Mouse (Mus musculus) R1 (cell line): ENCODE data around the gene Fgfr2.

Experiments
- DNase-seq: peaks from one replicate; pipeline ENCODE4 v3.0.0-alpha.2; 2018; ENCODE audit warnings: low read depth, low spot score

Fgfr2 gene

DNA sequence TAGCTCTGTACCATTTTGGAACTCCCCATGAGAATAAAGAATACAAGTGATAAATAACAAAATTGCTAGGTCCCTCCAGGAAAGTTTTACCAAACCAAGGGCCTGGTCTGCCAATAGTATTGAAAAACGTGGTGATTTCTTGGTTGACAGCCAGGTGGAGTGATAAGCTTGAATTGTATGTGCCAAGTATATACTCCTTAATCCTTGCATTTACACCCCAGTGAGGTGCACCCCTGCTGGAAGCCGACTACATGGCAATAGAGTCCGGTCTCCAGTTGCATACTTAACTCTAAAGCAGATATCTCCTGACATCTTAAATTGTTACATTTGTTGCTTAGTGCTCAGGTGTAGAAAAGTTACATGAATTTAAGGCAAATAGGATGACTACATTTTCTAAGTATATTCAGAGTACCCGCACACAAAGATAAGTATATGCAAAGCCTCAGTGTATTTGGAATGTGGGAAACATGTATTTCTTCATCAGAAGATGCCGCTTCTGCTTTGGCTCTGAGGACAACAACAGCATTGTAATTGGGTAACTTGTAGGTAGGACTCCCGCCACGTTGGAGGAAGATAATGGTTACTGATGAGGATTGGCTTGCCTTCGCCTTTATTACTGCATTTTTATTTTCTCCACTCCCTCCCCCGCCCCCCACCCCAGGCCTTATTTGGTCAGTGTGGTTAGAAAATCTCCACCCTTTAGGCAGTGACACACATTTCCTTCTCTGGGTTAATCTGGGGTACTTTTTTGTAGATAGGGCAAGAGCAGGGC, 1751.1 kb downstream of the Fgfr2 start:
- DNase-seq = peak; percentile 24

GRCm38 (mm10) chr7:131371470-131371860, 1751.7 kb downstream of the Fgfr2 start:
- DNase-seq = no peak

- peak; percentile 93 for DNase-seq
Measured at GRCm38 (mm10) chr7:131370648-131371469, 1752.3 kb downstream of the Fgfr2 start, which contains the start of gene Pstk. TSS of gene Pstk (plus strand) at chr7:131371141.

GRCm38 (mm10) chr7:131364131-131364530, 1759.0 kb downstream of the Fgfr2 start:
- DNase-seq = no peak

DNA sequence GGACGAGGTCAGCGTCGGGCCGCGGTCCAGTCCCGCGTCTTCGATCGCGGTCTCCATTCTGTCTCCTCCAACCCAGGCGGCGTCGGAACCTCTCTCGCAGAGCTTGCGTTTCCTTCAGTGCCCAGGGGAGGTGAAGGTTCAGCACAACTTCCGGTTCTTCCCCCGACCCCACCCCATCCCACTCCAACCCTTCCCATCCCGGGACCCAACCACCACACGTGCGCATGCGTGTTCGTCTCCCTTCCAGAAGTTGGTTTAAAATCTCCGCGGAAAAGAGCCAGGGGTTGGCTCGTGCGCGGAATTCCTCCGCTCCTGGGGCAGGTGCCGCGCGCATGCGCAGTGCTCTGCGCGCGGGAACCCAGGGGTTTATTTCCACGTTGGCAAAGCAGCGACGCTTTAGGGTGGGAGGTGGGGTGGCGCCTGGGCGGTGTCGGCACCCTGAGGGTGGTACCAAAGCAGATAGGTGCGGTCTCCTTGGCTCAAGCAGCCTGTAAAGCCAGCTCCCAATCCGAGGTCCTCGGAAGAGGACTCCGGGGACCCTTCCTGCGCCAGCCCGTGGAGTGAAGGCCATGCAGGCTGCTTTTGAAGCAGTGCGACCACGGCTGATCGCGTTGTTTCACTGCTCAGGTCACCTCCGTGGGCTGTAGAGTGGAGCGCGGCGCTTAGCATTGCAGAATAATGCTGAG, 1760.4 kb downstream of the Fgfr2 start, which contains the start of gene 2310057M21Rik:
Gene 2310057M21Rik, minus strand, starts transcription at position 145 of the 686 bp plus-strand sequence.
- peak; percentile 99 for DNase-seq

GRCm38 (mm10) chr7:131362269-131362614, 1760.9 kb downstream of the Fgfr2 start:
- no peak for DNase-seq

DNA sequence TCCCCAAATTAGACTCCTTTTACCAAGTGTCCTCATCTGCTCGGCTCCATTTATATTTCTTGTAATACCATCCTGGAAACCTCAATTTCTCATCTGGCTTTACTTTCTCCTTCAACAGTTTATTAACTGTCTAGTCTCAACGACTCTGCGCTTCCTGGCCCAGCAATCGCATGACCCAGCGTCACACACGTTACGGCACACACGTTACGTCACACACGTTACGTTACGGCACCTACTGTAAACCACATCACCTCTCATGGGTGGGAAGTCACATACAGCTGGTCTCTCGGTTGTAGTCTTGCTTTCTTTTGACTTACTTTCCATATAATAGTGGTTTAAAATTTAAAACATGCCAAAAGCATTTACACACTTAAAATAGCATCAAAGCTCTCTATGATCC, 1767.0 kb downstream of the Fgfr2 start:
- DNase-seq = no peak

DNA sequence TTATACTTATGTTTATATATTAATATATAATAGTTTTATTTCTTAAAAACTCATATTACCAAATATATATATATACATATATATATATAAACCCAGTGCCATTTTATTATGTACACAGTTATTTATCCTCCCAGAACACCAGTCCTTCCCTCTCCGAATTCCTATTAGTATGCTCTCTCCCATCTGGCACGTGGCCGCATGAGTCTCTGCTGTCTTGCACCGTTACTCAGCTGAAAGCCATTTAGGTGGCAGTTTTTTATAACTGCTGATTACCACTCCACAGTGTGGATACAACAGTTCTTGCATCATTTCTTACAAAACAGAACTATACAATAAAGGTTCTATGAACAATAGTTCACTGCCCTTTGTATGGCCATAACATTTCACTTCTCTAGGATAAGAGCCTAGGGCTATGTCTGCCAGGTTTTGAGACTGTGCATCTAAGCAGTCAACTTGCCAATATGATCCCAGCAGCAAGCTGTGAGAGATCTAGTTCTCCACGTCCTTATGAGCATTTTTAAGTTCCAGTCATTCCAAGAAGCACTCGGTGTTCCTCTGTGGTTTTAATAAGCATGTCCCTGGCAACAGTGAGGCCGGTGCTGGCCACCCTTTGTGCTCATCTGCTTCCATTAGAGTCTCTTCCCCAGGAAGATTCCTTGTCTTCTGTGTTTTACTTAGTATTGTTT, 1777.2 kb downstream of the Fgfr2 start:
- DNase-seq = no peak

DNA sequence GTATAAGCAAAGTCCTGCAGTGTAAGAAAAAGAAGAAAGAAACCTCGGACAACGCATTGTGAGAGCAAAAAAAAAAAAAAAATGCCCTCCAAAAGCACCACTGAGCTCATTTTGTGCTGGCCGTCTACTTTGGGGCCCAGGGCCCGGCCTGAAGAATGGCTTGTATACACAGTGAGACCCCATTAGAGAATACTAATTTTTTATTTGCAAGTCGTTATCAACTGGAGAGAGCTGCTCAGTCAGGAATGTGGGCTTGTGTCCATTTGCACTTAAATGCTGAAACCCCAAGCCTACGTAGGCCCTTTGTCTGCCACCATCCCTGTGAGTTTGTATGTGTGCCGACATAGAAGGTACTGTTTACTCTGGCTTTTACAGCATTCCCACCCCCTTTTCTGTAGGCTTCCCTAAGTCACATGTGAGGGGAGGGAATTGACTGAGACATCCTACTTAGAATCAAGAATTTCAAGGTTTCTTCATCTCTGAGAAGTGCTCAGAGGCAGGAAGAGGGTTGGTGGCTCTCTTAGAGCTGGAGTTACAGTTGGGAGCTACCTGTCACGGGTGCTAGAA, 1785.6 kb downstream of the Fgfr2 start:
- peak; percentile 62 for DNase-seq

DNA sequence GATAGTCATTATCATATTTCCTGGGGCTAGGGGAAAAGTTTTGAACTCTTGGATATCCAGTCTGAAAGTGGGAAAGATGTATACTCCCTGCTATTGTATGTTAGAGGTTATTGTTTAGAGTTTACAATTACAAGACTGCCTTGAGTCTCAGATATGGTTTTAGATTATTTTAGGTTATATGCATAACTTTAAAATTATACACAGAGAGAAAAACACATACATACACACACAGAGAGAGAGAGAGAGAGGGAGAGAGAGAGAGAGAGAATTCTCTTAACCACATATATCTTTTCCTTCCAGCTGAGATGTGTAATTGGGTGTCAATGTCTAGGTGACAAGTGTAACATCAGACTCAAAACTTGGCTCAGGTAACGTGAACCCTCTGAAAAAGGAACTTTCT, 1789.6 kb downstream of the Fgfr2 start, which contains the start of gene Fam24a:
Gene Fam24a, plus strand, starts transcription at position 301 of the 400 bp plus-strand sequence.
- no peak for DNase-seq

DNA sequence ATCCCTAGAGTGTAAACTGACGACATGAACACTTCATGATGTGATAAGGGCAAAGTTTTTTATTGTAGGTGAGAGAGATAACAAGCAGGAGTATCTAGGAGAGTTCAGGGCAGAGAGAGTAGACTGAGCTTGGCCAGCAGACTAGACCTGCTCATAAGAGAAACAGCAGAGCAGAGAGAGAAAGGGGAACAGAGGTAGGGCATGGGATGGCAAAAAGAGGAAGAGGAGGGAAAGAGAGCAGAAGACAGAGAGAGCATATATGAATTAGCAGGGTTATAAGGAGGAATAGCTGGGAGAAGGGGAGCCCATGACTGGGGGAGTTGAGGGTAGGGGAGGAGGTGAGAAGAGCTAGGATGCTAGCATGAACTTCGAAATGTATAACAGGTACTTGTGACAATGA, 1791.5 kb downstream of the Fgfr2 start:
- DNase-seq = no peak

DNA sequence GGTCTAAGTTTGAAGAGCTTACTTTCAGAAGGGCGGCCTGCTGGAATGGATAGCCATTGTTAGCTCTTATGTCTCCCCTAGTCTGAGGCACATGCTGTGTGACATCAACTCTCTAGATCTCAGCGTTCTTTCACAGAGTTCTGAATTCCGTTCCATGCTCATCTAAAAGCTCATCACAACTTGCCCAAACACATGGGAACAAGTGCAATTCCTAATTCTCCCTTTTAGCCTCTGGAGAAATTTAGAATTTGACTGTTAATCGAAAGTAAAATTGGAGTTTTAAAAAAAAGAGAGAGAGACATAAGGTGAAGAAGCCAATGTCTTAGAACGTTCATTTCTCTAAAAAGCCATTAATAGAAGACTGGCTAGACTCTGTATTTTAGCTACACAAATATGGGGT, 1793.7 kb downstream of the Fgfr2 start, which contains the start of gene Fam24b:
Gene Fam24b, minus strand, starts transcription at position 101 of the 400 bp plus-strand sequence.
- no peak for DNase-seq

DNA sequence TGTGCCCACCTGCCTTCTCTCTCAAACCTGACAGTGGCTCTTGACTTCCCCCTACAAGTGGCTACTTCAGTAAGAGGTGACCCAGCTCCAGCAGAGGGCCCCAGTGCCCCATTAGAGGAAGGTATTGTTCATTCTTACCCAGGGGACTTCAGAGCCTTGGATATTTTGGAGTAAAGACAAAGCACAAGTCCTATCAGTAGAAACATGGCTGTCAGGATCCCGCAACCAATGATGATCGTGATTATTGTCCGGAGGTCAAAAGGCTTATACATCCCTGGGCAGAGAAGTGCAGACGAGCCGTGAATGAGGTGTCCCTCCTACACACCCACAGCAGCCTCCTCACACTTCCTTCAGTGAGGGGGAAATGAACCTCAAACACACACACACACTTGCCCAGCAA, 1796.1 kb downstream of the Fgfr2 start:
- no peak for DNase-seq

- no peak for DNase-seq
Measured at GRCm38 (mm10) chr7:131322192-131322591, 1801.0 kb downstream of the Fgfr2 start, which contains the start of gene Cuzd1. TSS of gene Cuzd1 (minus strand) at chr7:131322292.

GRCm38 (mm10) chr7:131318340-131318739, 1804.8 kb downstream of the Fgfr2 start:
- no peak for DNase-seq

GRCm38 (mm10) chr7:131317587-131317986, 1805.6 kb downstream of the Fgfr2 start:
- DNase-seq = peak; percentile 79

GRCm38 (mm10) chr7:131314493-131314892, 1808.7 kb downstream of the Fgfr2 start:
- no peak for DNase-seq

- no peak for DNase-seq
Measured at GRCm38 (mm10) chr7:131306733-131307132, 1816.4 kb downstream of the Fgfr2 start.

- no peak for DNase-seq
Measured at GRCm38 (mm10) chr7:131303340-131303739, 1819.8 kb downstream of the Fgfr2 start.

- DNase-seq = peak; percentile 26
Measured at GRCm38 (mm10) chr7:131297151-131297550, 1826.0 kb downstream of the Fgfr2 start.

GRCm38 (mm10) chr7:131265851-131266250, 1857.3 kb downstream of the Fgfr2 start:
- DNase-seq = no peak
